Mouse (Mus musculus) embryonic facial prominence, embryonic 14.5 days (tissue): Measurements from ENCODE around the gene Klkb1. TPM values are rescaled to one million over a fixed set of nuclear protein-coding genes. Genes with fewer than 3 reads are reported as not detected.

Experiments used
- ATAC-seq: fragments of 200-750 bp; cut with Nextera tagmentation; 2 replicates; pipeline ENCODE4 v1.8.0; 2017; ENCODE audit warnings: low read depth, moderate number of reproducible peaks, moderate TSS enrichment
- DNase-seq: peaks from one replicate; pipeline ENCODE4 v3.0.0-alpha.2; 2015; ENCODE audit warnings: low spot score
- H3K27ac ChIP-seq: fragments of 300-500 bp; sonication (generic); replicated peaks from 2 replicates; pipeline ENCODE4 v1.5.1; 2014; ENCODE audit warnings: low read depth, mild to moderate bottlenecking, low read length, moderate library complexity
- H3K27me3 ChIP-seq: fragments of 300-500 bp; sonication (generic); replicated peaks from 2 replicates; pipeline ENCODE4 v1.6.1; 2014; ENCODE audit warnings: low read length; ENCODE audit not compliant: control insufficient read depth, insufficient read depth
- H3K36me3 ChIP-seq: fragments of 300-500 bp; sonication (generic); 2 replicates; pipeline ENCODE4 v1.6.1; 2014; ENCODE audit warnings: low read length, mixed read lengths; ENCODE audit not compliant: control insufficient read depth, insufficient read depth
- H3K4me1 ChIP-seq: fragments of 300-500 bp; sonication (generic); 2 replicates; pipeline ENCODE4 v1.6.1; 2014; ENCODE audit warnings: antibody characterized with exemption, low read length; ENCODE audit not compliant: control insufficient read depth, insufficient read depth
- H3K4me2 ChIP-seq: fragments of 300-500 bp; sonication (generic); 2 replicates; pipeline ENCODE4 v1.6.1; 2014; ENCODE audit warnings: low read depth, mild to moderate bottlenecking, low read length, moderate library complexity, mixed read lengths
- H3K4me3 ChIP-seq: fragments of 300-500 bp; sonication (generic); 2 replicates; pipeline ENCODE4 v1.5.1; 2014; ENCODE audit warnings: low read depth, mild to moderate bottlenecking, low read length
- H3K9ac ChIP-seq: fragments of 300-500 bp; sonication (generic); 2 replicates; pipeline ENCODE4 v1.6.1; 2014; ENCODE audit warnings: low read depth, mild to moderate bottlenecking, low read length, moderate library complexity, mixed read lengths
- H3K9me3 ChIP-seq: fragments of 300-500 bp; sonication (generic); 2 replicates; pipeline ENCODE4 v1.6.1; 2016; ENCODE audit warnings: low read length; ENCODE audit not compliant: control insufficient read depth
- WGBS: fragments of 180-500 bp; shearing (Covaris S2); extraction: QIAGEN DNeasy Blood & Tissue Kit; methylation state at CpG from one replicate; pipeline ENCODE4 v1.1.7; 2014; 5-methylcytosine and 5-hydroxymethylcytosine counted together
- polyA plus RNA-seq: library from polyadenylated mRNA; unstranded; fragments of >200 nt; fragmentation: Nextera tagmentation; extraction: Ambion mirVana; gene quantifications from 2 replicates; pipeline ENCODE4 v1.2.1, GENCODE M21; 2014

The Klkb1 gene
- polyA plus RNA-seq, 1 experiment from 2014 or later, result 0.13 TPM

- no peak overlapping the region for H3K4me3 ChIP-seq
- H3K4me1 ChIP-seq, result no peaks in the 10 kb centered on the region
- no peak overlapping the region for H3K9ac ChIP-seq
- DNase-seq, result no peak
- H3K9me3 ChIP-seq, result no peaks in the 10 kb centered on the region
- H3K27ac ChIP-seq, result no peak overlapping the region
- WGBS, result 84% methylated on average over 3 of the region's 3 CpGs
- no peak for ATAC-seq
- no peak overlapping the region for H3K4me2 ChIP-seq
- no peaks in the 10 kb centered on the region for H3K27me3 ChIP-seq
- no peaks in the 10 kb centered on the region for H3K36me3 ChIP-seq
Observed at GRCm38 (mm10) chr8:45262851-45263250, 31.8 kb downstream of the Klkb1 start.

DNA sequence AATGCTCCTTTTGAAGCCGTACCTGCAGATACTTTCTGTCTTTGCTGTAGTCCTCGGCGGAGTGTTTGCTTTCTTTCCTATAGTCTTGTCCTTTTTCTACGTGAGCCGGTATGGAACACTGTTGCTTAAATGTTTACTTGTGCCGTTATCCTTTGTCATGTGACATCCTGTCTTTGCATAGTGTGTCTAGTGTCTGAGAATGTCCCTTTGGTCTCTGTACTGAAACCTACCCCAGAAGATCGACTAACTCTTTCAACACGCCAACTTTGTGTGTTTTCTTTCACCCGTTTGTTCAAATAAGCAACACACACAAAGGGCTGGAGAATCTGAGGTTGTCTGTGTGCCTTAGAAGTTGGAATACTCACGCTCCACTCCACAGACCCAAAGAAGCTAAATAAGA, 32.7 kb downstream of the Klkb1 start, which contains the start of gene F11:
Gene F11, minus strand, starts transcription at position 112 of the 400 bp plus-strand sequence.
- no peaks in the 10 kb centered on the region for H3K36me3 ChIP-seq
- H3K4me1 ChIP-seq, result no peaks in the 10 kb centered on the region
- no peak within 1 kb of the TSS for H3K4me2 ChIP-seq
- H3K27ac ChIP-seq, result no peak within 1 kb of the TSS
- no peak for ATAC-seq
- no peaks in the 10 kb centered on the region for H3K27me3 ChIP-seq
- H3K4me3 ChIP-seq, result no peak within 1 kb of the TSS
- WGBS, result 76% methylated on average over 10 of the region's 10 CpGs
- H3K9ac ChIP-seq, result no peak within 1 kb of the TSS
- no peaks in the 10 kb centered on the region for H3K9me3 ChIP-seq
- no peak for DNase-seq

DNA sequence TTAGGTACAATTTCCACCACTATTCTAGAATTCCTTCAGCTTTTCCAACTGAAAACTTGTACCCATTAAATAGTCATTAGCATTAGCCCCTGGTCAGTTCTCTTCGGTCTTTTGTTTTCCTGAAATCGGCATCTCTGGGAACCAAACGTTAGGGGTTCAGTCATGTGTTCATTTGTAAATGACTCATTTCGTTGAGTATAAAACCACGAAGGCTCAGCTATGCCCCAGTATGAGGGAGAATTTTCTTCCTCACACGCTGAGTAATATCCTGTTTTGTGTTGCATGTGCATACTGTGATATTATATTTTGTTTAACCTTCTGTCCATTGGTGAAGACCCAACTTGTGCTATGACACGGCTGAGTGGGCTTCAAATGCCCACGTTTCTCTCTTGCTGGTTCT, 36.2 kb downstream of the Klkb1 start:
- no peak overlapping the region for H3K9ac ChIP-seq
- no peaks in the 10 kb centered on the region for H3K9me3 ChIP-seq
- H3K4me1 ChIP-seq, result no peaks in the 10 kb centered on the region
- H3K4me3 ChIP-seq, result no peak overlapping the region
- WGBS, result 75% methylated on average over 8 of the region's 8 CpGs
- no peak overlapping the region for H3K4me2 ChIP-seq
- DNase-seq, result no peak
- H3K36me3 ChIP-seq, result no peaks in the 10 kb centered on the region
- ATAC-seq, result no peak
- H3K27me3 ChIP-seq, result no peaks in the 10 kb centered on the region
- no peak overlapping the region for H3K27ac ChIP-seq

GRCm38 (mm10) chr8:45255040-45255439, 39.6 kb downstream of the Klkb1 start:
- Histone ChIP-seq H3K27ac (no peak overlapping the region), H3K36me3 (no peaks in the 10 kb centered on the region), H3K9me3 (no peaks in the 10 kb centered on the region), H3K9ac (no peak overlapping the region), H3K4me1 (no peaks in the 10 kb centered on the region), H3K27me3 (no peaks in the 10 kb centered on the region), H3K4me3 (no peak overlapping the region), H3K4me2 (no peak overlapping the region)
- ATAC-seq (no peak), DNase-seq (no peak)
- WGBS, result 83% methylated on average over 12 of the region's 12 CpGs

DNA sequence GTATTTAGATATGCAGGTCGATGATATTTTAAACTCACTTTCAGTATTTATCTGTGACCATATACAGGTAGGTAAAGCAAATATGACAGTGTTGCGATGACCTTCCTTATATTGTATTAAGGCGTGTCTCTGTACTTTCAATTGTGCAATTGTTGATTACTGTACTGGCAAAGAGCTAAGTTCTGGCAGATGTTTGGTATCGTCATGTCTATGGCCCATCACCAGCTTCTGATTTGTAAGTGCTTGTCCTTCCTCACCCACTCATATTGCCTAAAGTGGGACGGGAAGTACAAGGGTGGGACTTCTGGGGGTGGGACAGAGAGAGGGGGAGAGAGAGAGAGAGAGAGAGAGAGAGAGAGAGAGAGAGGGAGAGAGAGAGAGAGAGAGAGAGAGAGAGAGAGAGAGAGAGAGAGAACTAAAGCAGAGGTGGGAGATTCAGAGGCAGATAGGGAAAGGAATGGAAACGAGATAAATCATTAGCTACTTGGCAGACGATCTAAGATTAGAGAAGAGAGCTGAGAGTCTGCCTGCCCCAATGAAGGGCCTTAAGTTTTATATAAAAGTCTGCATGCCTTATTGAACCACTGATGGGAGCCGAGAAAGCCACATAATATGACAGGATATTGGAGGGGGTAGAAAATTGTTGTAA, 40.3 kb downstream of the Klkb1 start:
- no peaks in the 10 kb centered on the region for H3K4me1 ChIP-seq
- H3K4me2 ChIP-seq, result no peak overlapping the region
- ATAC-seq (no peak), DNase-seq (no peak)
- no peaks in the 10 kb centered on the region for H3K9me3 ChIP-seq
- H3K27me3 ChIP-seq, result no peaks in the 10 kb centered on the region
- H3K36me3 ChIP-seq, result no peaks in the 10 kb centered on the region
- no peak overlapping the region for H3K9ac ChIP-seq
- no peak overlapping the region for H3K4me3 ChIP-seq
- no peak overlapping the region for H3K27ac ChIP-seq
- 77% methylated on average over 8 of the region's 8 CpGs for WGBS

DNA sequence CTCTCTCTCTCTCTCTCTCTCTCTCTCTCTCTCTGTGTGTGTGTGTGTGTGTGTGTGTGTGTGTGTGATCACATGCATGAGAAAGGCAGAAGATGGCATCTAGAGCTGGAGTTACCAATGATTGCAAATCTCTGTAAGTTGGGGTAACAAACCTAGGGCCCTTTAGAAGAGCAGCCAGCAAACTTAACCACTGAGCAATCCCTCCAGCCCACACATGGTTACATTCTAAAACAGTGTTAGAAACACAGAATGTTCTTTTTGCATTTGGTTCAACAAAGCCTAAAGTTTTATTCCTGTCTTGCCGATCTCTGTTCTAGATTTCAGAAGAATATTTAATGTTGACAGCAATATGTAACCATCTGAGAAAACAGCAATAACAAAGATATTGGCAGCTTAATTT, 41.1 kb downstream of the Klkb1 start:
- 95% methylated on average over 1 of the region's 1 CpGs for WGBS
- H3K9me3 ChIP-seq, result no peaks in the 10 kb centered on the region
- H3K27me3 ChIP-seq, result no peaks in the 10 kb centered on the region
- H3K36me3 ChIP-seq, result no peaks in the 10 kb centered on the region
- no peak overlapping the region for H3K4me2 ChIP-seq
- no peak overlapping the region for H3K27ac ChIP-seq
- H3K4me1 ChIP-seq, result no peaks in the 10 kb centered on the region
- DNase-seq (no peak), ATAC-seq (no peak)
- no peak overlapping the region for H3K4me3 ChIP-seq
- H3K9ac ChIP-seq, result no peak overlapping the region

- Histone ChIP-seq H3K27ac (no peak overlapping the region), H3K9ac (no peak overlapping the region), H3K4me3 (no peak overlapping the region), H3K27me3 (no peaks in the 10 kb centered on the region), H3K9me3 (no peaks in the 10 kb centered on the region), H3K4me1 (no peaks in the 10 kb centered on the region), H3K4me2 (no peak overlapping the region), H3K36me3 (no peaks in the 10 kb centered on the region)
- ATAC-seq (no peak), DNase-seq (no peak)
- 54% methylated on average over 2 of the region's 2 CpGs for WGBS
Observed at GRCm38 (mm10) chr8:45253111-45253510, 41.5 kb downstream of the Klkb1 start.

DNA sequence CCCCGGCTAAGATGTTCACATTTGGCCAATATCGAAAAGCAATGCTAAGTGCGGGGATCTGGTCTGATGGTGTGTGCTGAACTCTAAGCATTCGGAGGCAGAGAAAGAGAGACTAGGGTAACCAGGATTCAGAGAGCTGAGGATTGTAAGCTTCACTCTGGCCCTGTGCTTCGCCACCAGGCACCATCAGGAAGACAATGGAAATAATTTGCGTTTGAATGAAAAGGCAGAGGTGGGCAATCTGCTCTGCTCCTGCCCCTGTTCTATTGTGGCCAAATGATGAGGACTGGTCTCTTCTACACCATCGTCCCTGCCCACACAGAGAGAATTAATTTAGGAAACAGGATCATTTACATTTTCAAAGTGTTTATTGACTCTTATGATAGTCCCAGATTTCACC, 48.4 kb downstream of the Klkb1 start:
- 52% methylated on average over 7 of the region's 7 CpGs for WGBS
- H3K9me3 ChIP-seq, result no peaks in the 10 kb centered on the region
- no peak overlapping the region for H3K9ac ChIP-seq
- no peak for DNase-seq
- H3K27me3 ChIP-seq, result no peaks in the 10 kb centered on the region
- ATAC-seq, result no peak
- no peak overlapping the region for H3K27ac ChIP-seq
- no peaks in the 10 kb centered on the region for H3K4me1 ChIP-seq
- no peaks in the 10 kb centered on the region for H3K36me3 ChIP-seq
- H3K4me2 ChIP-seq, result no peak overlapping the region
- H3K4me3 ChIP-seq, result no peak overlapping the region

- Histone ChIP-seq H3K4me3 (no peak overlapping the region), H3K4me2 (no peak overlapping the region), H3K9ac (no peak overlapping the region), H3K36me3 (no peaks in the 10 kb centered on the region), H3K27ac (no peak overlapping the region), H3K27me3 (no peaks in the 10 kb centered on the region; the same call in 1 of the 2 replicates), H3K9me3 (no peaks in the 10 kb centered on the region), H3K4me1 (no peaks in the 10 kb centered on the region)
- WGBS, result 75% methylated on average over 8 of the region's 8 CpGs
- no peak for DNase-seq
- ATAC-seq, result no peak
Observed at GRCm38 (mm10) chr8:45239363-45239762, 55.3 kb downstream of the Klkb1 start.
